Mouse (Mus musculus): ENCODE measurements around the gene Ldlrap1. TPM values are rescaled to one million over a fixed set of nuclear protein-coding genes. Genes with fewer than 3 reads are reported as not detected.

Ldlrap1 gene
- polyA plus RNA-seq, 1 experiment from 2014 or later = 12.2 TPM

- no peak overlapping the region for H3K4me3 ChIP-seq
- H3K4me2 ChIP-seq = peak overlapping the region; percentile 54
- H3K9ac ChIP-seq = peak overlapping the region; percentile 25; the same call in 1 of the 2 replicates
- H3K4me1 ChIP-seq = peaks cover 81% of the 10 kb centered on the region
- H3K36me3 ChIP-seq = no peaks in the 10 kb centered on the region
- WGBS = 53% methylated on average over 6 of the region's 6 CpGs
- H3K27ac ChIP-seq (replicated peaks) = peak overlapping the region; percentile 78
- H3K9me3 ChIP-seq = no peaks in the 10 kb centered on the region
- no peak for ATAC-seq (ENCODE audit: extremely low read depth, insufficient number of reproducible peaks, low FRiP score, low TSS enrichment)
- no peaks in the 10 kb centered on the region for H3K27me3 ChIP-seq (replicated peaks)
Observed at GRCm38 (mm10) chr4:134760281-134760680, 7.5 kb downstream of the Ldlrap1 start.

DNA sequence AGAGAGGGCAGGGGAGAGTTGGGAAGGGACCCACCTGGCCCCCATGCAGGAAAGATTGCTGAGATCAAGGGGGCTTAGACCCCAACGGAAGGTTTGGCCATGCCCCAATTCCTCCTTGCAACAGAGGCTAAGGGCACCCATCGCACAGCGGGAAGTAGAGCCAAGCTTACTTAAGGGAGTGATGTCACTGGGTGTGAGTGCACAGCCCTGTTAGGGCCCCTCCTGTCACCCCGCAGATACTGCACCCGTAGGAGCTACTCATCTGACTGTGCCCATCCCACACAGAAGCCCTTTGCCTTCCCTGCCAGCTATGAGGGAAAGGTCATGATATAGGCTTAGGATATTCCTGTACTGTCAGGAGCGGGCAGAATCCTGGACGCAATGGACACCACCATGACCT is 8.3 kb downstream of the Ldlrap1 start:
- Histone ChIP-seq H3K4me2 (peak overlapping the region; percentile 54; the same call in 1 of the 2 replicates), H3K9me3 (no peaks in the 10 kb centered on the region), H3K4me3 (no peak overlapping the region), H3K27me3 (replicated peaks) (no peaks in the 10 kb centered on the region), H3K36me3 (no peaks in the 10 kb centered on the region), H3K9ac (peak overlapping the region; percentile 34), H3K4me1 (peaks cover 81% of the 10 kb centered on the region), H3K27ac (replicated peaks) (peak overlapping the region; percentile 78)
- 75% methylated on average over 7 of the region's 7 CpGs for WGBS
- no peak for ATAC-seq (ENCODE audit: extremely low read depth, insufficient number of reproducible peaks, low FRiP score, low TSS enrichment)

- ATAC-seq (ENCODE audit: extremely low read depth, insufficient number of reproducible peaks, low FRiP score, low TSS enrichment) = no peak
- H3K4me3 ChIP-seq = no peak overlapping the region
- no peak overlapping the region for H3K4me2 ChIP-seq
- no peak overlapping the region for H3K9ac ChIP-seq
- no peaks in the 10 kb centered on the region for H3K36me3 ChIP-seq
- H3K27me3 ChIP-seq (replicated peaks) = no peaks in the 10 kb centered on the region
- H3K27ac ChIP-seq (replicated peaks) = 0 out of 2 replicates have a peak overlapping the region, but pooled peaks have one; percentile 5
- 83% methylated on average over 14 of the region's 14 CpGs for WGBS
- H3K4me1 ChIP-seq = peaks cover 81% of the 10 kb centered on the region
- no peaks in the 10 kb centered on the region for H3K9me3 ChIP-seq
Observed at GRCm38 (mm10) chr4:134758922-134759321, 8.9 kb downstream of the Ldlrap1 start.

DNA sequence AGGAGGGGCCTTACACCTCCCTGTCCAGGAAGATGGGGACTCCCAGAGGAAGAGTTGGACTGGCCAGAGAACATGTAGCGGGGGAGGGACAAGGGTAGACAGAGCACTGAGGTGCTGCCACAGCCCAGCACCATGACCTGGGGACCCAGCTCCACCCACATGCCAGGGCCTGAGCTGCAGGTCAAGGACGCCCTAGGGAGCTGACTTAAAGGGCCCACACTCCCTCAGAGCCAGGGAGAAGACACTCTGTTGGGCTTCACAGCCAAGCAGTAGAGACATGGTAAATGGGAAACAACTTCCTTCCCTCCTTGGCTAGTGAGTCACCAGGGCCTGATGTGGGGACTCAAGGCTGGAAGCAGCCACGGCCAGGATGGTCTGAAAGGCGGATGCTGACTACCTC is 9.5 kb downstream of the Ldlrap1 start:
- H3K27me3 ChIP-seq (replicated peaks) = no peaks in the 10 kb centered on the region
- ATAC-seq (ENCODE audit: extremely low read depth, insufficient number of reproducible peaks, low FRiP score, low TSS enrichment) = no peak
- no peak overlapping the region for H3K4me3 ChIP-seq
- no peak overlapping the region for H3K4me2 ChIP-seq
- no peaks in the 10 kb centered on the region for H3K36me3 ChIP-seq
- 72% methylated on average over 4 of the region's 4 CpGs for WGBS
- H3K9me3 ChIP-seq = no peaks in the 10 kb centered on the region
- H3K4me1 ChIP-seq = peaks cover 82% of the 10 kb centered on the region
- H3K27ac ChIP-seq (replicated peaks) = 0 out of 2 replicates have a peak overlapping the region, but pooled peaks have one; percentile 5
- H3K9ac ChIP-seq = no peak overlapping the region

DNA sequence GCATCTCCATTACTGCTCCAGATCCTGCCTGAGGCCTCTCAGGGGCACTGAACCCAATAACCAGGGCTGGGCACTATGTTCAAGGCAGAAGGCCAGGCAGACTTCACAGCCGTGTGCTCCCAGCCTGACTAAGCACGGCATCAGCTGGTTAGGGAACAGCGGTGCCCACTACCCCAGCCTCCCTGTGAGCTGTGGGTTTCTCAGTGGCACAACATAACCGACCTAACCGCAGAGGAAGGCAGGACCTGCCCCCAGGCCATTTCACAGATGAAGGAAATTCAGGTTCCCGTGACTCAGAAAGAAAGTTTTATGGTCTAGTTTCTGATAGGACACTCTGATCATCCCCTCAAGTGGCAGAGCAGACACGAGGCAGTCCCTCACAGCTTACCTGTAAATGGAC is 10.9 kb downstream of the Ldlrap1 start:
- Histone ChIP-seq H3K4me3 (no peak overlapping the region), H3K4me2 (no peak overlapping the region), H3K27me3 (replicated peaks) (no peaks in the 10 kb centered on the region), H3K4me1 (peaks cover 84% of the 10 kb centered on the region), H3K36me3 (0 out of 2 replicates have a peak, but pooled peaks cover 5% of the 10 kb centered on the region), H3K27ac (replicated peaks) (no peak overlapping the region), H3K9ac (no peak overlapping the region), H3K9me3 (no peaks in the 10 kb centered on the region)
- WGBS = 83% methylated on average over 7 of the region's 7 CpGs
- no peak for ATAC-seq (ENCODE audit: extremely low read depth, insufficient number of reproducible peaks, low FRiP score, low TSS enrichment)

DNA sequence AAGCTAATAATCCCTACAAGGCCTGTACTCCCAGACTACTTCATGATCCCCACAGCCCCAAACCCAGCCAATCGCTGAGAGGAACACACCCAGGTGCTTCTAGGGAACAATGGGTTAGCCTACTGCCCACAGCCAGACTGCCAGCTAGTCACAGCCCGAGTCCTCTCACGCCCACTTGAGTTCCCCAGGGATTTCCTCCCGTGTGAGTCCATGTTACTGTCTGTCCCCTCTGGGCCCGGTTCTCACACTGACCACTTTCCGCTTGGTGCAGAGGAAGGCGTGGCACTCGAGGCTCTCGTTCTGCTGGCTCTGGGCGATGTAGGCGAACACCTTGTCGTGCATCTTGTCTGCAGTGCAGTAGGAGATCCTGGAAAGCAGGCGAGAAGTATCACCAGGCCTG is 12.9 kb downstream of the Ldlrap1 start:
- no peaks in the 10 kb centered on the region for H3K27me3 ChIP-seq (replicated peaks)
- peaks cover 81% of the 10 kb centered on the region for H3K4me1 ChIP-seq
- H3K4me2 ChIP-seq = no peak overlapping the region
- no peak for ATAC-seq (ENCODE audit: extremely low read depth, insufficient number of reproducible peaks, low FRiP score, low TSS enrichment)
- WGBS = 71% methylated on average over 13 of the region's 13 CpGs
- no peaks in the 10 kb centered on the region for H3K9me3 ChIP-seq
- no peak overlapping the region for H3K27ac ChIP-seq (replicated peaks)
- H3K36me3 ChIP-seq = 0 out of 2 replicates have a peak, but pooled peaks cover 9% of the 10 kb centered on the region
- H3K4me3 ChIP-seq = no peak overlapping the region
- H3K9ac ChIP-seq = no peak overlapping the region

DNA sequence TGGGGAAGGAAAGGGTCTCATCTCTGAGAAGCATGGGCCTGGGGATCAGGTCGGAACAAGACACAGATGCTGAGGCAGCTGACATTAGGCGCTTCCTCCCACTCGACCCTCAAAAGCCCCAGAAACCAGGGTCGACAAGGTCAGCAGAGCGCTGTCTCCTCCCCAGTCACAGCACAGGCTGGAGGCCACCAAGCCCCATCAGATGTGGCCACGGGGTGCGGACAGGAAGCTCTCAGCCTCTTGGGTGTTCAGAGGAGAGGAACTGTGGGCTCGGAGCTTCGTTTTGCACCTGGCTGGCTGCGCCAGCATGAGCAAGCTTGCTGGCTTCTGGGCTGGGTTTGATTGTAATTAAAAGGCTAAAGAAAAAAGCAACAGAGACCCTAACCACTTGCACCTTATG is 13.5 kb downstream of the Ldlrap1 start:
- 0 out of 2 replicates have a peak overlapping the region, but pooled peaks have one; percentile 21 for H3K27ac ChIP-seq (replicated peaks)
- ATAC-seq (ENCODE audit: extremely low read depth, insufficient number of reproducible peaks, low FRiP score, low TSS enrichment) = no peak
- H3K9me3 ChIP-seq = no peaks in the 10 kb centered on the region
- H3K4me2 ChIP-seq = no peak overlapping the region
- 35% methylated on average over 10 of the region's 10 CpGs for WGBS
- H3K4me1 ChIP-seq = peaks cover 75% of the 10 kb centered on the region
- H3K4me3 ChIP-seq = no peak overlapping the region
- H3K27me3 ChIP-seq (replicated peaks) = no peaks in the 10 kb centered on the region
- peaks cover 14% of the 10 kb centered on the region for H3K36me3 ChIP-seq
- H3K9ac ChIP-seq = peak overlapping the region; percentile 44; the same call in 1 of the 2 replicates

DNA sequence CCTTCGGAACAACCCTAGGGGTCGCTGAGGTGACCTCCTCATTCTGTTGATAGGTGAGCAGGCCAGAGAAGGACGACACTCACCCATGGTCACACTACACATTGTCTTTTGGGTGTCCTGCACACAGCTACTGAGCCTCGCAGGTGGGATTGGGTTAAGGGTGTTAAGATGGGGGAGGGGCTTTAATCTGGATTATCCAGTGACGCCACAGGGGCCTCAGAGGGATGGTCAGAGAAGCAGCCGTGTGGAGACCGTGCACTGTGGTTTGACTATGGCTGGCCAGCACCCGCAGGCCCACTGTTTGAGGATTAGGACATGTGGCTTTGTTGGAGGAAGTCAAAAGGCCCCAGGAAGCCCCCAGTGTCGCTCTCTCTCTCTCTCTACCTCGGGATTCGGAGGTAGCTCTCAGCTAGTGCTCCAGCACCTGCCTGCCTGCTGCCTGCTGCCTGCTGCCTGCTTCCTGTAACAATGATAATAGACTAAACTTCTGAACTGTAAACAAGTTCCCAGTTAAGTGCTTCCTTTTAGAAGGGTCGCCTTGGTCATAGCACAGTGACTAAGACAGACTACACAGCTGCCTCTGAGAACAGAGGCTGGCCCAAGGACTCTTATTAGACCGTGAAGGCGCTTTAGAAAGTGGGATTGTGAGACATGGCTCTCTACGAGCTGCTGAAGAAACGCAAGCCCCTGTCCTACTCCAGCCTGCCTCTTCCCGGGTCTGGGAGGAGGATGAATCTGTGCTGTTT is 14.1 kb downstream of the Ldlrap1 start:
- 47% methylated on average over 17 of the region's 17 CpGs for WGBS
- H3K4me3 ChIP-seq = no peak overlapping the region

GRCm38 (mm10) chr4:134752911-134753426 is 14.9 kb downstream of the Ldlrap1 start:
- H3K4me3 ChIP-seq = no peak overlapping the region
- ATAC-seq (ENCODE audit: extremely low read depth, insufficient number of reproducible peaks, low FRiP score, low TSS enrichment) = no peak

More for the DNA sequence above, 14.1 kb downstream of the Ldlrap1 start:
- no peak for ATAC-seq (ENCODE audit: extremely low read depth, insufficient number of reproducible peaks, low FRiP score, low TSS enrichment)
- H3K36me3 ChIP-seq = peaks cover 21% of the 10 kb centered on the region
- no peaks in the 10 kb centered on the region for H3K27me3 ChIP-seq (replicated peaks)
- no peak overlapping the region for H3K4me2 ChIP-seq
- peak overlapping the region; percentile 70 for H3K27ac ChIP-seq (replicated peaks)
- peak overlapping the region; percentile 44; the same call in 1 of the 2 replicates for H3K9ac ChIP-seq
- no peaks in the 10 kb centered on the region for H3K9me3 ChIP-seq
- peaks cover 68% of the 10 kb centered on the region for H3K4me1 ChIP-seq

GRCm38 (mm10) chr4:134751682-134752380 is 16.0 kb downstream of the Ldlrap1 start:
- H3K27ac ChIP-seq (replicated peaks) = no peak overlapping the region
- 79% methylated on average over 18 of the region's 18 CpGs for WGBS
- H3K4me3 ChIP-seq = no peak overlapping the region
- ATAC-seq (ENCODE audit: extremely low read depth, insufficient number of reproducible peaks, low FRiP score, low TSS enrichment) = no peak
- H3K4me2 ChIP-seq = no peak overlapping the region
- no peaks in the 10 kb centered on the region for H3K27me3 ChIP-seq (replicated peaks)
- no peak overlapping the region for H3K9ac ChIP-seq
- H3K36me3 ChIP-seq = peaks cover 40% of the 10 kb centered on the region
- H3K4me1 ChIP-seq = peaks cover 61% of the 10 kb centered on the region
- H3K9me3 ChIP-seq = no peaks in the 10 kb centered on the region

More at GRCm38 (mm10) chr4:134752911-134753426, 14.9 kb downstream of the Ldlrap1 start:
- Histone ChIP-seq H3K4me2 (no peak overlapping the region), H3K4me1 (peaks cover 61% of the 10 kb centered on the region), H3K9ac (peak overlapping the region; percentile 6; the same call in 1 of the 2 replicates), H3K27ac (replicated peaks) (peak overlapping the region; percentile 70), H3K36me3 (peaks cover 28% of the 10 kb centered on the region), H3K9me3 (no peaks in the 10 kb centered on the region), H3K27me3 (replicated peaks) (no peaks in the 10 kb centered on the region)
- 27% methylated on average over 11 of the region's 11 CpGs for WGBS

- H3K4me3 ChIP-seq = no peak overlapping the region
- peaks cover 55% of the 10 kb centered on the region for H3K4me1 ChIP-seq
- no peak for ATAC-seq (ENCODE audit: extremely low read depth, insufficient number of reproducible peaks, low FRiP score, low TSS enrichment)
- peaks cover 50% of the 10 kb centered on the region for H3K36me3 ChIP-seq
- H3K27me3 ChIP-seq (replicated peaks) = no peaks in the 10 kb centered on the region
- H3K4me2 ChIP-seq = no peak overlapping the region
- H3K27ac ChIP-seq (replicated peaks) = no peak overlapping the region
- H3K9ac ChIP-seq = no peak overlapping the region
- no peaks in the 10 kb centered on the region for H3K9me3 ChIP-seq
- WGBS = 66% methylated on average over 6 of the region's 6 CpGs
Observed at GRCm38 (mm10) chr4:134750825-134751224, 17.0 kb downstream of the Ldlrap1 start.
